Mouse (Mus musculus) hindlimb bud, embryonic 11.5 days (tissue): ENCODE measurements at regions not wholly inside any gene's neighbourhood (a gene's known extent, or its start where the extent isn't known, plus 50 kb on each side); places are given as distances from the start of the nearest gene placed in this dataset.
A peak's percentile ranks its signal among the peaks of the same experiment; 100 is the strongest.

Experiments
- DNase-seq: peaks from one replicate; pipeline ENCODE4 v3.0.0-alpha.2; 2012; ENCODE audit warnings: low read depth, low spot score; ENCODE audit errors: extremely low spot score

DNA sequence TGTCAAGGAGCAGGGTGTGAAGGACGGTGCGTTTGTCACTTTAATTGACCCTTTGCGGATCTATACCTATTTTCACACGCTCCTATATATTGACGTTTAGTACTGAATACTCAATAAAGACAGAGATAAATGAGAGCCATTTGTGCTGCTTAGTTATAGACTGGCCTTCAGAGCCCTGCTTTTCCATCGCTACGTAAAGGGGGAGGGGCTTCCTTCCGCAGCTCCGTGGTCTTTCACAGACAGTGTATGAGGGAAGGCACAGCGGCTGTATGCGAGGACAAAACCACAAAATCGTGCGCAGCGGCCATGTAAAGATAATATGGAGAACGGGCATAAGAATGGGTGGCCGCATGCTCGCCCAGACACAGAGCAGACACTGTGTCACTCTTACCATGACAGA is 58.4 kb upstream of the Pced1b start:
- DNase-seq = no peak

DNA sequence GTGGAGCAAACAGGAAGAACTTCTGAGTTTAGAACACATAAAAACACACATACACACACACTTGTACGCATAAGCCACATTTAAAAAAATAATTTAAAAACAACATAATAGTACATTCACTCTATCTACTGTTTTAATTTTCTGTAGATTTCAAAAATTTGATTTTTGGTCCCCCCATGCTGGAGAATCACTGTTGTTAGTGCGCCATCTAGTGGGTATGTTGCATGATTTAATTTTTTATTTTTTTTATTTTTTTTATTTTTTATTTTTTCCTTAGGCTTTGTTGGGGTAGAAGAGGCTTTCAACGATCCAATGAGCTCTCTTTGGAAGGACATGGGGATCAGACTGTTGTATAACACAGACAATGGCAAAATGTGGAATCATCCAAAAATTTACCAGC is 59.1 kb upstream of the Pced1b start:
- DNase-seq = no peak

GRCm38 (mm10) chr15:97186034-97186433 is 60.9 kb upstream of the Pced1b start:
- no peak for DNase-seq

- DNase-seq = no peak
Measured at GRCm38 (mm10) chr15:97182617-97183038, 64.3 kb upstream of the Pced1b start.

- no peak for DNase-seq
Measured at GRCm38 (mm10) chr15:97180970-97181669, 65.8 kb upstream of the Pced1b start.

DNA sequence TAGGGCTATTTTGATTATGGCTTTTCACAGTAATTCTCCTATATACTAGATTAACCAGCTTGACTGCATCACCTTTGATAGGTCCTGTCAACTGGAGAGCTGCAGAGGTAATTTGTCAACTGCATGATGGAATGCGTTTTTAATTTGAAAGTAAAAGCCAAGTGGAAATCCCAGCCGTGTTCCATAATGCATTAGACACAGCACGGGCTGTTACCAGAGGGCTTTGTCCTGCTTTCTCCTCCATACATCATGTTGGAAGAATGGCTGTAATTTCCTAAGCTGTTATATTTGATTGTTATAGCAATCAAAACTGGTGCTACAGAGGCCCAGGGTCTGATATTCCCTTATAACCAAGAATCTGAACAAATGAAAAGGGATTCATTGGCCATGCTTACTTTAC is 68.6 kb upstream of the Pced1b start:
- DNase-seq = no peak

GRCm38 (mm10) chr15:97177806-97178205 is 69.1 kb upstream of the Pced1b start:
- no peak for DNase-seq

GRCm38 (mm10) chr15:97174989-97175388 is 71.9 kb upstream of the Pced1b start:
- no peak for DNase-seq

- DNase-seq = no peak
Measured at GRCm38 (mm10) chr15:97173233-97173632, 73.7 kb upstream of the Pced1b start.

DNA sequence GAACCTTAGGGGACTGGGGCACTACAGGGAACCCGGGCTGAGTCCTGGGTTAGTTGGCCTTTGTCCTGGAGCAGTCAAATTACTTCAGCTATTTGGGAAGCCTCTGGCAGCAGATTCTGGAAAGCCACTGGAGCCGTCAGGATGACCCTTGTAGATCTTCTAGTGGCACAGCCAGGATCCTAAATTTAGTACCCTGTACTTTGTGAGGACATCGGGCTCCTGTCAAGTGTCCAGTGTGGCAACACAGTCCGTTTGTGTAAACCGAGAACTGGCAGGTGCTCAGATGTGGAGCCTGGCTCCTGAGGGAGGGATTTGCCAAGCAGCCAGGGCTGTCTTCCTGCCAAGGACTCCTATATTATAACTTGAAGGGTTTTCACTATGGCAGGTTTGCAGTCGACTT is 76.8 kb upstream of the Pced1b start:
- no peak for DNase-seq

DNA sequence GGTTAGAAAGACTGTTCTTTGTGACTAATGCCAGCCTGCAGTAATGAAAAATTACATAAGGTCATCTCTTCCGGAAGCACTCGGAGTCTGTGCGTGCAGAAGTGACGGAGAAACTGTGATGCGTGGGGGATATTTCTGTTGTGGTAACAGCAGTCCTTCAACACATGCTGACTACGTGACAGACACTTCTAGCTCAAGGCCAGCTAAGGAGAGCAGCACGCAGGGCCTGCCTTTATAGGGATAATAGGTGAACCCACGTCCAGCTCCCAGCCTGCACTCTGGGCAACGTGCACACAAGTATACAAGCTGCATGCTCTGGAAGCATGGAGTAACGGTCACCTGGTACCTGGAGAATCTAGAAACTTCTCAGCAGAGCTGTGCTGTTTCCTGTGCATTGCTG is 77.5 kb upstream of the Pced1b start:
- no peak for DNase-seq

DNA sequence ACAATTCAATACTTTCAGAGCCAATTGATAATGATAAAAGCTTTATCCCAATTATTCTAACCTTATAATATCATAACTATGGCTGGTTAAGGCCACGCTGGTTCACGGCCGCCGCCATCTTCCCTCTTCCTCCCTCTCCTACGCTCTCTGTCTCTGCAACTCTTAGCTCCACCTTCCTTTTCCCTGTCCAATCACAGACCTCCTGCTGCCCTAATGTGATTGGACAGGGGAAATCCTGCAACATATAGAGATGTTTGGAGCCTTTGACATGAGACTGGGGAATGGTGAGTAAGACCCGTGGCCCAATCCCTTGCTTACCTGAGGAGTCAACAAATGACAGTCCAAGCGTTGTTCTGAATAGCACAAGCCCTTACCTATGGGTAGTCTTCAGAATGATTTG is 79.8 kb upstream of the Pced1b start:
- DNase-seq = no peak

GRCm38 (mm10) chr15:97164616-97165015 is 82.3 kb upstream of the Pced1b start:
- DNase-seq = no peak

- DNase-seq = no peak
Measured at GRCm38 (mm10) chr15:97163971-97164370, 82.9 kb upstream of the Pced1b start.

- no peak for DNase-seq
Measured at GRCm38 (mm10) chr15:97163090-97163489, 83.8 kb upstream of the Pced1b start.

DNA sequence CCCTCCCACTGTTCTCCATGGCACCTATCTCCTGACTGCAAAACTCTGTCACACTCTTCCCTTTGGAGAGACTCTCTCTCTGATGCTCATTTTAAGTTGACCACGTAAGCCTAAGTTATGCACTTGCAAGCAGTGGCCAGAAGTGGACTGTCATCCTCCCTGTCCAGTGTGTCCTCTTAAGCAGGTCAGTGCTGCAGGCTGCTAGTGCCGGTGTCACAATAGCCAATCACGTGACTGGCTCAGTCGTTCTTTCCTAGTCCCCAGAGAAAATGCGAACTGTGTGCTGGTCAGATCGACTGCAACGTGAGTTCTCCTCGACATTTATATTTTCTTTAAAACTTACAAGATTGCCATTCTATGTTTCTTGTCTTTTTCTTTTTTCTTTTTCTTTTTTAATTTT is 84.6 kb upstream of the Pced1b start:
- no peak for DNase-seq

DNA sequence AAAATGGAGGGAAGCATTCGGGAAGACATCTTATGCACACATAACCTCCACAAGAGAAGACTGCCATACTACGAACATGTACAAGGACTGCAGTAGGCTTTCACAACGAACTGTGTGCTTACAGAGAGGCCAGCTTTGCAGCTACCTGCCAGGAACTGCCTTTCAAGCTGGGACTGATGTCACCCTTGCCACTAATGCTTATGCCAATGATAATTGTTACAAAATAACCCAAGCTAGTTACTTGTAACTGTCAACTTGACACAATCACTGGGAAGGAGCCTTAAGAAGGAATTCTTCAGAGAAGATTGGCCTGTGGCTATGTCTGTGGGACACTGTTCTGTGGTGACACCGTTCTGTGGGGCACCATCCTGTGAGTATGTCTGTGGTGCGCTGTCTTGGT is 85.4 kb upstream of the Pced1b start:
- DNase-seq = no peak

DNA sequence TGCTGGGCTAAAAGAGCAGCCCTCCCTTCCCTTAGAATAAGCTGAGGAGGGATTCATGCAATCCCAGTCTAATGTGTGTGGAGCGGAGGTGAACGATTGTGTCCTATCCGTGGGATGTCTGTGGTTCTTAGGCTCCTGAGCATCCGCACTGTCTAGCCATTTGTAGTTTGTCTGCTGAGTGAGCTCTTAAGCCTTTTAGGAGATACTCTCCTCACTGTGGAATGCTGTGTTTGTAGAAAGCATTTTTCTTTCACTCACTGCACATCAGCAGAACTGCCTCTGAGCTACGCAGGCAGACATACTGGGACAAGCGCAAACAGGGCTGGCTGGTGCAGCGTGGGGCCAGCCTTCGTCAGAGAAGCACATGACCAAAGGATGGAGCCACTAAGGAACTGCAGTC is 94.6 kb upstream of the Pced1b start:
- DNase-seq = no peak

GRCm38 (mm10) chr15:97151793-97152192 is 95.1 kb upstream of the Pced1b start:
- no peak for DNase-seq

DNA sequence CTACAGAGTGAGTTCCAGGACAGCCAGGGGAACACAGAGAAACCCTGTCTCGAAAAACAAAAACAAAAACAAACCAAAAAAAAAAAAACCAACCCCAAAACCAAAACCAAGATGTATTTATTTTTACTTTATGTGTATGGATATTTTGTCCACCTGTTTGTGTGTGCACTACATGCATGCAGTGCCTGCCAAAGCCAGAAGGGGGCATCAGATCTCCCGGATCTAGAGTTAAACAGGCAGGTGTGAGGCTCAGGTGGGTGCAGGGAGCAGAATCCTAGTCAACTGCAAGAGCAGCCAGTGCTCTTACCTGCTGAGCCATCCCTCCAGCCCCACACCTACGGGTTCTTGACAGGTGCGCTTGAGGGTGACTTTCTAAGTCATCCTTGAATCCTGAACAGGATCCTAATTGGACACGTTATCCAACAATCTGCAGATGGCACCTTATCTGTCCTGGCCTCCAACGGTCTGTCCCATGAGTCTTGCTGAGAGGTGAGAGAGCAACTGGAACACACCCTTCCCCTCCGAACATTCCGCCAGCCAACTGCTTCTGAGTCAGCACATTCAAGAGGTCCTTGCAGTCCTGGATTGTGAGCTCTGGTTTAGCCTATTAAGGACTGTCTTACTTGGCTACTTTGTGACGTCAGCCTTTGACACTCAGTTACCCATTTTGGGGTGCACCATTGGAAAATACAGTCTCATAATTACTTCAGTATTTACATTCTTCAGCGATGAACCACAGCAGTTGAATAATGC is 95.4 kb upstream of the Slc38a4 start:
- no peak for DNase-seq

- no peak for DNase-seq
Measured at GRCm38 (mm10) chr15:97141958-97142357, 86.2 kb upstream of the Slc38a4 start.

GRCm38 (mm10) chr15:97138265-97138664 is 82.5 kb upstream of the Slc38a4 start:
- DNase-seq = no peak

DNA sequence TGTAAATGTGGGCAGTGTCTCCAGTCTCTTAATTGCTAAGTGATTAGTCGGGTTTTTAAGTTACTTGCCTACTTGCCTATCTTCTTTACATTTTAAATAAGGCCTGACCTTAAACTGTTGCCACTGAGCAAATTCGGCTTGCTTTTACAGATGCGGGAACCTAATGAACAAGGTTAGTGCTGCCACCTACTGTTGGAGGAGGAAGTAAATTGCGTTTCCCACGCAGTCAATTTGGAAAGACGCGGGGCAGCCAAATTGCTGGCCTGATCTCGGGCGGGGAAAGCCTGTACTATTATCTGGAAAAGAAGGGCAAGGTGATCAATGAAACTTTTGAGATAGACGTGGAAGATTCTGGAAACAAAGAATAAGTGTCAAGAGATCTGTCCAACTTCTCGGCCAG is 79.5 kb upstream of the Slc38a4 start:
- peak; percentile 58 for DNase-seq
